Mouse (Mus musculus) cortical plate, adult 2 months (tissue): ENCODE data around the gene Cdk7.

Experiments
- CTCF ChIP-seq: fragments of 200-500 bp; IDR thresholded peaks from 2 replicates; pipeline ENCODE4 v1.5.1; 2011; ENCODE audit warnings: mild to moderate bottlenecking, control low read depth, low read length; ENCODE audit not compliant: insufficient read depth; ENCODE audit errors: extremely low read depth
- POLR2A ChIP-seq: fragments of 200-500 bp; IDR thresholded peaks from 2 replicates; pipeline ENCODE4 v1.6.1; 2011; ENCODE audit warnings: mild to moderate bottlenecking, low read length, control low read depth; ENCODE audit not compliant: insufficient read depth; ENCODE audit errors: extremely low read depth

DNA sequence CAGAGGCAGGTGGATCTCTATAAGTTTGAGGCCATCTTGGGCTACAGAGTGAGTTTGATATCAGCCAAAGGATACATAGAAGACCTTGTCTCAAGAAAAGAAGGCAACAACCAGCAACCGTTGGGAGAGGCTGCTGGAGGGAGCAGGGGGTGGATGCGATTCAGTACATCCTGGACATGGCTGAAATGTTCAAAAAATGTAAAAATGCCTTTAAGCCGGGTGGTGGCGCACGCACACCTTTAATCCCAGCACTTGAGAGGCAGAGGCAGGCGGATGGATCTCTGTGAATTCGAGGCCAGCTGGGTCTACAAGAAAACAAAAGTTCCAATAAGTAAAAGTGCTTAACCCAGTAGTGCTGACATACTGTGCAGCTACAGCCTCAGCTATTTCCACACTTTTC lies 43.2 kb downstream of the Cdk7 start:
- no peak for TF ChIP-seq POLR2A
- no peak for TF ChIP-seq CTCF
